In the genomic region with DNA sequence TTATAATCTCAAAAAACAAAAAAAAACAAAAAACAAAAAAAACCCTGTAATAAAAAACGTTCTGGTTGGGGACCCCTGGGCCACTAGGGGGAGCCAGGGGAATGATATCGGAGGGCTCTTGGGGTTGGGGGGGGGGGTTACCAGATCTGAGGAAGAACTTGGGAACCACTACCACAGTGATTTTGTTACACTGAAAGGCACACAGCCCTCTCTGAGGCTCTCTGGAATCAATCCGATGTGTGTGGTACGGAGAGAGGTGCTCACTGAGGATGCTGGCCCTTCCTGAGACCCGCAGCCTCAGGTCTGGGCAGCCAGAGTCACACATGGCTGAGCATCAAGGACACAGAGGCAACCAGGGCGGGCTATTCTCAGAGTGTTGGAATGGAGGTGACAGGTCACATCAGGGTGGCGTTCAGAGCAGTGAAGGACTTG, we compare ENCODE assay signal across 8 mouse cellular contexts.
DNase-seq lines count a peak whose midpoint lies in the region; ATAC-seq and TF ChIP-seq lines count a peak whose summit lies in the region.

No protein-coding gene starts in this region.

- peak overlapping the region; percentile 12; the same call in 1 of the 2 replicates for H3K4me2 ChIP-seq in forebrain, embryonic 14.5 days (ENCODE audit: low read length)
- H3K4me2 ChIP-seq in hindbrain, embryonic 12.5 days (replicated peaks) = no peak overlapping the region

- H3K27ac ChIP-seq in forebrain, embryonic 14.5 days (ENCODE audit: low read depth, low read length) = peak overlapping the region; percentile 21
- H3K27ac ChIP-seq in hindbrain, embryonic 12.5 days = peak overlapping the region; percentile 40; the same call in 1 of the 2 replicates

- H3K9ac ChIP-seq in forebrain, embryonic 14.5 days (ENCODE audit: low read length) = no peak overlapping the region
- no peak overlapping the region for H3K9ac ChIP-seq in hindbrain, embryonic 12.5 days

- in situ Hi-C loops in Patski (cut with MboI; ENCODE audit: low pct_unique_long_range_greater_than_20kb) = loop anchor here (5.0 to 25.0 kb wide), 2 partner anchors 558 to 978 kb away; partner anchors contain the start of gene Qk

- peak; percentile 43 for DNase-seq in gastrocnemius, adult 18-20 months (ENCODE audit: low spot score)
- no peak for DNase-seq in gastrocnemius, adult 8-10 months (ENCODE audit: low spot score in 2 of 2)
- no peak for DNase-seq in Patski (ENCODE audit: low read depth, low spot score)
- peak; percentile 78 for DNase-seq in forebrain, embryonic 14.5 days (ENCODE audit: low spot score)
- DNase-seq in lung, postnatal 4 days = peak; percentile 31 to 36
- no peak for DNase-seq in yolk sac, embryonic 10.5 days (ENCODE audit: low spot score)
- no peak for DNase-seq in frontal cortex, postnatal 36 days (ENCODE audit: low spot score in 2 of 2)

- H3K4me3 ChIP-seq in forebrain, embryonic 14.5 days (ENCODE audit: low read depth, low read length) = no peak overlapping the region
- H3K4me3 ChIP-seq in hindbrain, embryonic 12.5 days = no peak overlapping the region

- H3K9me3 ChIP-seq in forebrain, embryonic 14.5 days (replicated peaks; ENCODE audit: control insufficient read depth, low read length) = no peaks in the 10 kb centered on the region
- no peaks in the 10 kb centered on the region for H3K9me3 ChIP-seq in hindbrain, embryonic 12.5 days (replicated peaks)

- H3K27me3 ChIP-seq in Patski = no peaks in the 10 kb centered on the region
- H3K27me3 ChIP-seq in forebrain, embryonic 14.5 days (replicated peaks; ENCODE audit: control insufficient read depth, insufficient read depth, low read length) = no peaks in the 10 kb centered on the region
- no peaks in the 10 kb centered on the region for H3K27me3 ChIP-seq in hindbrain, embryonic 12.5 days

- CTCF ChIA-PET in Patski (lab: Charles Lee) = no interaction called here

- peak; percentile 46 for TF ChIP-seq CTCF in Patski (IDR thresholded peaks at IDR 0.05)

- no peaks in the 10 kb centered on the region for H3K36me3 ChIP-seq in forebrain, embryonic 14.5 days (ENCODE audit: control insufficient read depth, insufficient read depth, low read length)
- H3K36me3 ChIP-seq in hindbrain, embryonic 12.5 days = no peaks in the 10 kb centered on the region

- H3K4me1 ChIP-seq in forebrain, embryonic 14.5 days (ENCODE audit: control insufficient read depth, insufficient read depth, low read length) = peaks cover 24% of the 10 kb centered on the region
- H3K4me1 ChIP-seq in hindbrain, embryonic 12.5 days = peaks cover 37% of the 10 kb centered on the region

- POLR2A ChIA-PET in Patski (lab: Charles Lee) = no interaction called here

- 7% methylated on average over 7 of the region's 7 CpGs for WGBS in forebrain, embryonic 14.5 days
- WGBS in hindbrain, embryonic 12.5 days = 11% methylated on average over 7 of the region's 7 CpGs

- no peak for ATAC-seq in Patski
- ATAC-seq in forebrain, embryonic 14.5 days = peak; percentile 32
- ATAC-seq in hindbrain, embryonic 12.5 days (ENCODE audit: low FRiP score) = peak; percentile 14; the same call in 1 of the 2 replicates

Comparison
In these comparisons a context has a peak if more than half of its experiments do, and no peak if none do; other contexts are left out.
1. DNase-seq: peak in gastrocnemius, adult 18-20 months (single experiment), forebrain, embryonic 14.5 days (single experiment) and lung, postnatal 4 days (2 of 2); none in gastrocnemius, adult 8-10 months (0 of 2), Patski (single experiment), yolk sac, embryonic 10.5 days (single experiment) and frontal cortex, postnatal 36 days (0 of 2).